Mouse (Mus musculus): ENCODE measurements around the gene B2m. TPM values are rescaled to one million over a fixed set of nuclear protein-coding genes. Genes with fewer than 3 reads are reported as not detected.
"Not testable (repeated sequence)": the region's sequence is repeated elsewhere in the genome, so short reads cannot be mapped to it uniquely, and the experiment has no call there.

The B2m gene
- polyA plus RNA-seq (2012; rRNA removed) = 125 and 145 TPM in 2 replicates
- polyA plus RNA-seq (2014; fragmentation: Nextera tagmentation; extraction: Ambion mirVana) = 298 and 308 TPM in 2 replicates

DNA sequence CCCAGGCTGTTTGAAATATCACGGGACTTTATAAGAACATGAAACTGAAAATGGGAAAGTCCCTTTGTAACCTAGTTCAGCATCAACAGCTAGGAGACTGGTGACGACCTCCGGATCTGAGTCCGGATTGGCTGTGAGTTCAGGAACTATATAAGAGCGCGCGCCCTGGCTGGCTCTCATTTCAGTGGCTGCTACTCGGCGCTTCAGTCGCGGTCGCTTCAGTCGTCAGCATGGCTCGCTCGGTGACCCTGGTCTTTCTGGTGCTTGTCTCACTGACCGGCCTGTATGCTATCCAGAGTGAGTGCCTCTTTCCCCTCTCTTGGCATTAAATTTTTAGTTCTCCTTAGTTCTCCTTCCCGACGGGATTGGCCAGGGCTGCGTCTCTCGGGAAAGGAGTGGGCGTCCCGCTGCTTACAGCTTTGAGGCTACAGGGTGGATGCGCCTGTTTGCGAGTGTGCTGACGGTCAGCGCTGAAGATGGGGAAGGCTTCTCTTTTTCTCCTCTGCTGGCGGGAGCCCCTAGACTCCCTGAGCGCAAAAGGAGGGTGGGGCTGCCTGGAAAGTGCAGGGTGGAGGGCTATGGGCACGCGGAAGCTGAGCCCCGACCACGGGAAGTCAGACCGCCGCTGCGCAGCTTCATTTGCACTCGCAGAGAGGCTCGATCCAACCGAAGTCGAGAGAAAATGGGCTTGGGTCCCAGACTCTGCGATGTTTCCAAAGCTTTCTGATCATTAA lies at the start of gene B2m:
Gene B2m, plus strand, starts transcription at position 179 of the 734 bp plus-strand sequence.
- Histone ChIP-seq H3K9me3 (ENCODE audit: control insufficient read depth, low read length) (no peaks in the 10 kb centered on the region), H3K9ac (ENCODE audit: low read depth, low read length, severe bottlenecking) (peak within 1 kb of the TSS; percentile 70), H3K4me3 (replicated peaks; ENCODE audit: low read length) (peak within 1 kb of the TSS; percentile 75), H3K4me2 (replicated peaks; ENCODE audit: low read depth, low read length, severe bottlenecking) (peak within 1 kb of the TSS; percentile 63), H3K27ac (replicated peaks; ENCODE audit: low read depth, low read length) (peak within 1 kb of the TSS; percentile 71), H3K4me1 (ENCODE audit: control insufficient read depth, insufficient read depth, low read length) (peaks cover 9% of the 10 kb centered on the region; the same call in 1 of the 2 replicates), H3K27me3 (ENCODE audit: control insufficient read depth, insufficient read depth, low read length) (no peaks in the 10 kb centered on the region), H3K36me3 (ENCODE audit: control insufficient read depth, insufficient read depth, low read length) (peaks cover 9% of the 10 kb centered on the region)
- ATAC-seq (ENCODE audit: low FRiP score, low read depth) = peak; percentile 97
- DNase-seq (ENCODE audit: low spot score) = peak; percentile 98
- under 1% methylated on average over 40 of the region's 40 CpGs for WGBS
- TF ChIP-seq POLR2A (IDR thresholded peaks at IDR 0.05; ENCODE audit: borderline replicate concordance, extremely low read depth, insufficient read depth, insufficient read length) = peak; percentile 97; the same call in 1 of the 2 replicates

DNA sequence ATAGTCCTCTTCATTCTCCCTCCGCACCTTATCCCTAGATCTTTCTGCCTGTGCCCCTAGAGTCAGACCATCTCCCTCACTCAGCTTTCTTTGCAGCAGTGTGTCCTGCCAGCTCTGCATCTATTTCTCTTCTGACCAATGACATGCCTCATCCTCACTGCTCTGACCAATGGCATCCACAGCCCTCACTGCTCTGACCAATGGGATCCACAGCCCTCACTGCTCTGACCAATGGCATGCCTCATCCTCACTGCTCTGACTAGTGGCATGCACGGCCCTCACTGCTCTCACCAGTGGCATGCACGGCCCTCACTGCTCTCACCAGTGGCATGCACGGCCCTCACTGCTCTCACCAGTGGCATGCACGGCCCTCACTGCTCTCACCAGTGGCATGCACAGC lies 49.8 kb upstream of the B2m start:
- not testable (repeated sequence) for H3K27ac ChIP-seq (replicated peaks; ENCODE audit: low read depth, low read length); ATAC-seq (ENCODE audit: low FRiP score, low read depth); H3K27me3 ChIP-seq (ENCODE audit: control insufficient read depth, insufficient read depth, low read length); H3K4me2 ChIP-seq (replicated peaks; ENCODE audit: low read depth, low read length, severe bottlenecking); H3K9ac ChIP-seq (ENCODE audit: low read depth, low read length, severe bottlenecking); H3K9me3 ChIP-seq (ENCODE audit: control insufficient read depth, low read length); H3K4me3 ChIP-seq (replicated peaks; ENCODE audit: low read length); DNase-seq (ENCODE audit: low spot score); H3K4me1 ChIP-seq (ENCODE audit: control insufficient read depth, insufficient read depth, low read length)
- 83% methylated on average over 5 of the region's 5 CpGs for WGBS
- H3K36me3 ChIP-seq (ENCODE audit: control insufficient read depth, insufficient read depth, low read length) = peaks cover 62% of the 10 kb centered on the region

DNA sequence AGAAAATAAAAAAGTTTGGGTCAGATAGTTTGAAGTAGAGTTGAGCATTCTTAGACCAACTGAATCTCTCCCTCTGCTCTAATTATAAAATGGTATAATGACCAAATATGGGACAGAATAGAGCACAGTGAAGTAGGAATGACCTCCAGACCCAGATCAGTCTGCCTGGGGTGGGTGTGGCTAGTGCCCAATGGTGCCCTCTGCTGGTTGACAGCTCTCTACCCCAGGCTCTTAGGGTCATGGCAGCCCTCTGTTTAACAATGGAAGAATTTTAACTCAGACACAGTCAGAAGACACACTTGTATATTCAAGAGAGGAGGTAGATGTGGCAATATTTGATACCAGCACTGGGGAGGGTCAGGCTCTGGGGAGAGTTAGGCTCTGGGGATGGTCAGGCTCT lies 45.4 kb upstream of the B2m start:
- no peak overlapping the region for H3K4me2 ChIP-seq (replicated peaks; ENCODE audit: low read depth, low read length, severe bottlenecking)
- ATAC-seq (ENCODE audit: low FRiP score, low read depth) = no peak
- DNase-seq (ENCODE audit: low spot score) = no peak
- no peaks in the 10 kb centered on the region for H3K4me1 ChIP-seq (ENCODE audit: control insufficient read depth, insufficient read depth, low read length)
- H3K4me3 ChIP-seq (replicated peaks; ENCODE audit: low read length) = no peak overlapping the region
- TF ChIP-seq POLR2A (IDR thresholded peaks at IDR 0.05; ENCODE audit: borderline replicate concordance, extremely low read depth, insufficient read depth, insufficient read length) = no peak
- H3K9ac ChIP-seq (ENCODE audit: low read depth, low read length, severe bottlenecking) = no peak overlapping the region
- H3K27me3 ChIP-seq (ENCODE audit: control insufficient read depth, insufficient read depth, low read length) = no peaks in the 10 kb centered on the region
- H3K9me3 ChIP-seq (ENCODE audit: control insufficient read depth, low read length) = no peaks in the 10 kb centered on the region
- H3K27ac ChIP-seq (replicated peaks; ENCODE audit: low read depth, low read length) = no peak overlapping the region
- peaks cover 48% of the 10 kb centered on the region for H3K36me3 ChIP-seq (ENCODE audit: control insufficient read depth, insufficient read depth, low read length)

DNA sequence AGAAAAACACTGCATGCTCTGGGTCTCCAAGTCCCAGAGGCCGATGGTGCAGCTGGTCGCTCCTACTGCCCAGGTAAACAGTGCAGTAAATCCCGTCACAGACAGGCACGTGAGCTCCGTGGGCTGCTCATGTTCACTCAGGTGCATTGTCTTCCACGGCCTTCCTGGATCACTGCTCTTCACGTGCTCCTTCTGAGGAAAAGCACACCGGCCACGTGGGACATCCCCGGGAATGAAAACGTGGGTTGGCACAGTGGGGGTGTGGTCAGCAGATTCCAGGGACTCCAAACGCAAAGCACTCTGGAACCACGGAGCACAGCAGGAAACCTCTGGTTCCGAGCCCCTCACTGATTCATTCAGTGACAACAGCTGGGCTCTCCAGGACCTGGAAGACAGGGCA lies 39.4 kb upstream of the B2m start:
- H3K4me3 ChIP-seq (replicated peaks; ENCODE audit: low read length) = no peak overlapping the region
- H3K36me3 ChIP-seq (ENCODE audit: control insufficient read depth, insufficient read depth, low read length) = peaks cover 51% of the 10 kb centered on the region
- 88% methylated on average over 14 of the region's 14 CpGs for WGBS
- H3K4me1 ChIP-seq (ENCODE audit: control insufficient read depth, insufficient read depth, low read length) = no peaks in the 10 kb centered on the region
- DNase-seq (ENCODE audit: low spot score) (no peak), ATAC-seq (ENCODE audit: low FRiP score, low read depth) (no peak)
- H3K27me3 ChIP-seq (ENCODE audit: control insufficient read depth, insufficient read depth, low read length) = no peaks in the 10 kb centered on the region
- no peaks in the 10 kb centered on the region for H3K9me3 ChIP-seq (ENCODE audit: control insufficient read depth, low read length)
- TF ChIP-seq POLR2A (IDR thresholded peaks at IDR 0.05; ENCODE audit: borderline replicate concordance, extremely low read depth, insufficient read depth, insufficient read length) = no peak
- H3K4me2 ChIP-seq (replicated peaks; ENCODE audit: low read depth, low read length, severe bottlenecking) = no peak overlapping the region
- H3K27ac ChIP-seq (replicated peaks; ENCODE audit: low read depth, low read length) = no peak overlapping the region
- H3K9ac ChIP-seq (ENCODE audit: low read depth, low read length, severe bottlenecking) = no peak overlapping the region

- no peak for TF ChIP-seq POLR2A (IDR thresholded peaks at IDR 0.05; ENCODE audit: borderline replicate concordance, extremely low read depth, insufficient read depth, insufficient read length)
- WGBS = 87% methylated on average over 4 of the region's 4 CpGs
- Histone ChIP-seq H3K27ac (replicated peaks; ENCODE audit: low read depth, low read length) (no peak overlapping the region), H3K4me2 (replicated peaks; ENCODE audit: low read depth, low read length, severe bottlenecking) (no peak overlapping the region), H3K9ac (ENCODE audit: low read depth, low read length, severe bottlenecking) (no peak overlapping the region), H3K27me3 (ENCODE audit: control insufficient read depth, insufficient read depth, low read length) (no peaks in the 10 kb centered on the region), H3K9me3 (ENCODE audit: control insufficient read depth, low read length) (no peaks in the 10 kb centered on the region), H3K4me1 (ENCODE audit: control insufficient read depth, insufficient read depth, low read length) (no peaks in the 10 kb centered on the region), H3K36me3 (ENCODE audit: control insufficient read depth, insufficient read depth, low read length) (peaks cover 46% of the 10 kb centered on the region), H3K4me3 (replicated peaks; ENCODE audit: low read length) (no peak overlapping the region)
- DNase-seq (ENCODE audit: low spot score) = no peak
- no peak for ATAC-seq (ENCODE audit: low FRiP score, low read depth)
These were observed 37.8 kb upstream of the B2m start for GRCm38 (mm10) chr2:122109714-122110113.

Data from limb, embryonic 14.5 days (tissue).